Mouse (Mus musculus): ENCODE results near the gene Lpar5. TPM values are rescaled to one million over a fixed set of nuclear protein-coding genes. Genes with fewer than 3 reads are reported as not detected.

Gene Lpar5
- total RNA-seq, 2 experiments from 2014 or later = 0.37 to 0.53 TPM

GRCm38 (mm10) chr6:125109371-125109770 lies 41.7 kb downstream of the Lpar5 start:
- no peak for DNase-seq
- intact Hi-C loops (cut with DNase I) = no loop called here

DNA sequence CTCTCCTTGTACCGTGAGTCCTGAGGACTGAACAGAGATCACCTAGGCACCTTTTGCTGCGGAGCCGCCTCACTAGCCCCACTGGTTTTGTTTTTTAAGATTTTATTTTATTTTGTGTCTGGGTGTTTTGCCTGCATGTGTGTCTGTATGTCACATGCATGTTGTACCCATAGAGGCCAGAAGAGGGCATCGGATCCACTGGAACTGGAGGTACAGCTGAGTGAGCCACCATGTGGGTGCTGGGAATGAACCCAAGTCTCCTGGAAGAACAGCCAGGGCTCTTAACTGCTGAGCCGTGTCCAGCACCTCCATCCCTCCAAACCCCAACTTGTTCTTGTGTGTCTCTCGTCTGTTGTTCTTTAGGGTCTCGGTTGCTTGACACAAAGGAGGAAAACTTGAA lies 43.2 kb downstream of the Lpar5 start:
- intact Hi-C loops (cut with DNase I) = loop anchor here (5.0 kb wide), 1 partner anchor 76 kb away; no protein-coding TSS in a partner anchor
- peak; percentile 46 to 67 for DNase-seq

GRCm38 (mm10) chr6:125112553-125112952 lies 44.8 kb downstream of the Lpar5 start:
- intact Hi-C loops (cut with DNase I) = loop anchor here (5.0 kb wide), 1 partner anchor 75 kb away; no protein-coding TSS in a partner anchor
- no peak for DNase-seq

DNA sequence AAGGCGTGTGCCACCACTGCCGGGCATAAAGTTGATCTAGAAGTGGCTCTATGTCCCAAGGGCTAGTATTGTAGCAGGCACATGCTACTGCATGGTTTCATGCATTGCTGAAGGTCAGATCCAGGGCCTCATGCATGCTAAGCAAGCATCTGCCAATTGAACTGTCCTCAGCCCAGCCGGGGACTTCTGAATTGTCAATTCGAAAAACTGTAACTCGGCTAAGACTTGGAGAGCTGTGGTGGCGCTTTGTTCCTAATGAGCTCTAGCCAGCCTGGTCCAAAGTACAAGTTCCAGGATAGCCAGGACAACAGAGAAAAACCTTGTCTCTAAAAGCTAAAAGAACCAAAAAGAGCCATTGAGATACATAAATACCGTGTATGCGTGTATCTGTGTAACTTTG lies 51.7 kb downstream of the Lpar5 start:
- DNase-seq = no peak
- intact Hi-C loops (cut with DNase I) = no loop called here

GRCm38 (mm10) chr6:125128724-125129123 lies 61.0 kb downstream of the Lpar5 start:
- DNase-seq = no peak
- intact Hi-C loops (cut with DNase I) = no loop called here

DNA sequence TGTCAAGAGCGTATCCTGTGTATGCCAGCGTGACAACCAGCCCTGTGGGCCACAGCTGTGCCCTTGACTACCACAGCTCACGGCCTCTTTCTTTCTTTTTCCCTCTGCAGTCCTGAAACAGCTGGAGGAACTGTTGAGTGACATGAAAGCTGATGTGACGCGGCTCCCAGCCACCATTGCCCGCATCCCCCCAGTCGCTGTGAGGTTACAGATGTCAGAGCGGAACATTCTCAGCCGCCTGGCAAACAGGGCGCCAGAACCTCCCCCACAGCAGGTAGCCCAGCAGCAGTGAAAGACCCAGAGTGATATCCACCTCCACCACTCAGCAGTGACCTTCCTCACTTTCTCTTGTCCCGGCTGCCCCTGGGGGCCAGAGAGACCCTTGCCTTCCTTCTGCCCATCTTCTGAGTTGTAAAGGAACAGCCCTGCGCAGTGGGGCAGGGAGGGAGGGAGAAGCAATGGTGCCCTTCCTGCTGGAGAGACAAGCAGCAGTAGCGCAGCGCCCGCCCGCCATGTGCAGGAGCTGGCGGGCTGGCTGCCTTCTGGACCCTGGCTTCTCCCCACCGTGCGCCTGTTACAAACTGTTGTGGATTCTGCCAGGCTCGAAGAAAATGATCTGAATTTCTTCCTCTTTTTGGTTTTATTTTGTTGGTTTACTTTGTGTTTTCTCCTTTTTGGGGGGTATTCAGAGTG lies 62.1 kb downstream of the Lpar5 start:
- intact Hi-C loops (cut with DNase I) = loop anchor here (2.0 kb wide), 1 partner anchor 33 kb away; no protein-coding TSS in a partner anchor
- no peak for DNase-seq

DNA sequence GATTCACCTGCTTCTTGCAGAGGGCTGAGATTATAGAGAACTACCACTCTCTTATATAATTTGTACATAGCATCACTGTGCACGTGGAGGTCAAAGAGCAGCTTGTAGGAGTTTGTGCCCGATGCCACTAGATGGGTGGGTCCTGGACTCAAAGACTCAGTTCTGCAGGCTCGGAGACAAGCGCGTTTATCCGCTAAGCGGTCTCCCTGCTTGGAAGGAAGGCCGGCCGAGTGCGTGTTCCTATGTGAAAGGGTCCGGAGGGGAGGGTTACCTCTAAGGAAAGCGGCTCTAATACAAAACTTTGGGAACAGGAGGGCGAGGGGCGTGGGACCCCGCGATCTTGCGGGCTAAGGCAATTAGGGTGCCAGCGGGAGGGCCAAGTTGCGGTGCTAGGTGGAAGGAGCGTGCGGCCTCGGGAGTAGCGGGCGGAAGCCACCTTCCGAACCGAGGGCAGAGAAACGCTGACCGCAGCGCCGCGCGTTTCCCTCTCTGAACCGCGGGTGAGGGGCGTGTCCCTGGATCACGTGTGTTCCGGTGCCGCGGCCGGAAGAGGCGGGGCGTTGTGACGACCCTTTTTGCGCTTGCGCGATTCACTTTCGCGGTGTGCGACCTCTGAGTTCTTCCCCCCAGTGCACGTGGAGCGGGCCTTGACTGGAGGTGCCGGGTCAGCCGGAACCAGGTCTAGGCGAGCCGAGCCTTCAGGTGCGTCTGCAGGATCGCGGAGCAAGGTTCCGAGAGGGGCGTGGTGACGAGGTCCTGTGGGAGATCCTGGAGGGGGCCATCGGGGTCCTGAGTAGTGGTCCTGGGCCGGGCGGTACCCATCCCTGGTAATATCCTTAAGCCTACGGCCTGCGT lies 63.8 kb downstream of the Lpar5 start, which contains the start of gene Nop2:
Gene Nop2 (plus strand): TSS at position 608 of the 855 bp plus-strand sequence.
- intact Hi-C loops (cut with DNase I) = loop anchor here (2.0 kb wide), 1 partner anchor 35 kb away; no protein-coding TSS in a partner anchor
- DNase-seq = peak; percentile 90 to 91

Small RNAs within 50 kb of the gene (microRNA-seq; reads per million reads assigned to microRNA genes)
- 0.35 to 0.95 reads per million in 2 experiments for gene Mir7045

Other genes with a start within 250 kb of the Lpar5 start
- gene Usp5, start 238.4 kb upstream of the Lpar5 start, total RNA-seq (2021) = 10 to 100 TPM; 87.5 to 87.9 TPM
- gene Cdca3, start 238.4 kb upstream of the Lpar5 start, total RNA-seq (2021) = 10 to 100 TPM; 19.1 to 23.2 TPM
- gene Gnb3, start 227.6 kb upstream of the Lpar5 start, total RNA-seq (2021) = 1 to 10 TPM; 3.9 to 4.4 TPM
- 10 to 100 TPM; 27.1 to 27.3 TPM for gene P3h3, start 210.2 kb upstream of the Lpar5 start, total RNA-seq (2021)
- gene Gpr162, start 203.9 kb upstream of the Lpar5 start, total RNA-seq (2021) = 1 to 10 TPM; 3.0 to 4.9 TPM
- gene Cd4, start 179.7 kb upstream of the Lpar5 start, total RNA-seq (2021) = 1 to 10 TPM; 1.2 to 2.1 TPM
- under 1 TPM; 0.72 to 0.84 TPM for gene Lag3, start 156.2 kb upstream of the Lpar5 start, total RNA-seq (2021)
- gene Ptms, start 147.8 kb upstream of the Lpar5 start, total RNA-seq (2021) = 100 to 1,000 TPM; 516 to 532 TPM
- gene Mlf2, start 136.5 kb upstream of the Lpar5 start, total RNA-seq (2021) = 100 to 1,000 TPM; 231 to 236 TPM
- gene Cops7a, start 102.4 kb upstream of the Lpar5 start, total RNA-seq (2021) = 100 to 1,000 TPM; 102 to 108 TPM
- 1 to 10 TPM; 1.7 to 2.0 TPM for gene Pianp, start 71.2 kb upstream of the Lpar5 start, total RNA-seq (2021)
- gene Zfp384, start 58.8 kb upstream of the Lpar5 start, total RNA-seq (2021) = 10 to 100 TPM; 27.7 to 29.3 TPM
- 10 to 100 TPM; 41.8 to 47.3 TPM for gene Ing4, start 28.2 kb upstream of the Lpar5 start, total RNA-seq (2021)
- gene Acrbp, start 18.2 kb upstream of the Lpar5 start, total RNA-seq (2021) = 1 to 10 TPM; 2.1 to 2.8 TPM
- 100 to 1,000 TPM; 170 to 183 TPM for gene Chd4, start 28.1 kb downstream of the Lpar5 start, total RNA-seq (2021)
- 10 to 100 TPM; 23.7 to 25.3 TPM for gene Nop2, start 64.0 kb downstream of the Lpar5 start, total RNA-seq (2021)
- 10 to 100 TPM; 13.0 to 17.8 TPM for gene Iffo1, start 77.3 kb downstream of the Lpar5 start, total RNA-seq (2021)
- 1,000 to 10,000 TPM; 3,414 to 3,559 TPM for gene Gapdh, start 98.5 kb downstream of the Lpar5 start, total RNA-seq (2021)
- 10 to 100 TPM; 42.3 to 51.8 TPM for gene Ncapd2, start 123.8 kb downstream of the Lpar5 start, total RNA-seq (2021)
- gene Mrpl51, start 123.9 kb downstream of the Lpar5 start, total RNA-seq (2021) = 100 to 1,000 TPM; 272 to 283 TPM
- 1 to 10 TPM; 8.1 to 9.1 TPM for gene Vamp1, start 147.6 kb downstream of the Lpar5 start, total RNA-seq (2021)
- 1 to 10 TPM; 2.8 to 4.4 TPM for gene Tapbpl, start 163.9 kb downstream of the Lpar5 start, total RNA-seq (2021)
- gene Cd27, start 169.1 kb downstream of the Lpar5 start, total RNA-seq (2021) = under 1 TPM; 0.37 to 0.55 TPM
- gene Tuba3a, start 218.1 kb downstream of the Lpar5 start, total RNA-seq (2021) = not detected
- 10 to 100 TPM; 42.8 to 49.4 TPM for gene Ltbr, start 246.0 kb downstream of the Lpar5 start, total RNA-seq (2021)

Measured in heart, postnatal 10 days (tissue).